ENCODE assay signal across 7 mouse cellular contexts in genomic region chr14:45529411-45530363, GRCm38 (mm10). TPM values are rescaled to one million over a fixed set of nuclear protein-coding genes. Genes with fewer than 3 reads are reported as not detected.
DNase-seq lines count a peak whose midpoint lies in the region; ATAC-seq lines count a peak whose summit lies in the region.

TSS of gene Fermt2 (minus strand) at chr14:45530118.

- H3K9me3 ChIP-seq in intestine, embryonic 15.5 days: no peaks in the 10 kb centered on the region
- no peaks in the 10 kb centered on the region for H3K9me3 ChIP-seq in midbrain, embryonic 11.5 days (ENCODE audit: control insufficient read depth, low read length)

- H3K27ac ChIP-seq in intestine, embryonic 15.5 days: peak within 1 kb of the TSS; percentile 97
- peak within 1 kb of the TSS; percentile 91 for H3K27ac ChIP-seq in midbrain, embryonic 11.5 days (ENCODE audit: low read depth, low read length)

- H3K4me2 ChIP-seq in intestine, embryonic 15.5 days (replicated peaks): peak within 1 kb of the TSS; percentile 84
- H3K4me2 ChIP-seq in midbrain, embryonic 11.5 days: peak within 1 kb of the TSS; percentile 75

- WGBS in intestine, embryonic 15.5 days: under 1% methylated on average over 109 of the region's 126 CpGs
- WGBS in midbrain, embryonic 11.5 days: under 1% methylated on average over 56 of the region's 126 CpGs

- intact Hi-C loops in gastrocnemius, postnatal 36 days (cut with DNase I): loop anchor here (5.0 kb wide), 2 partner anchors 37 to 52 kb away; no protein-coding TSS in a partner anchor
- intact Hi-C loops in left cerebral cortex, postnatal 25 days (cut with DNase I): loop anchor here (2.0 to 5.0 kb wide), 3 partner anchors 35 to 128 kb away; partner anchors contain the start of gene Ddhd1

- no peaks in the 10 kb centered on the region for H3K27me3 ChIP-seq in intestine, embryonic 15.5 days (replicated peaks)
- H3K27me3 ChIP-seq in midbrain, embryonic 11.5 days (ENCODE audit: control insufficient read depth, insufficient read depth, low read length): no peaks in the 10 kb centered on the region

- no peaks in the 10 kb centered on the region for H3K36me3 ChIP-seq in intestine, embryonic 15.5 days
- H3K36me3 ChIP-seq in midbrain, embryonic 11.5 days (ENCODE audit: control insufficient read depth, insufficient read depth, low read length): no peaks in the 10 kb centered on the region

- H3K4me1 ChIP-seq in intestine, embryonic 15.5 days (replicated peaks): 0 out of 2 replicates have a peak, but pooled peaks cover 10% of the 10 kb centered on the region
- peaks cover 16% of the 10 kb centered on the region for H3K4me1 ChIP-seq in midbrain, embryonic 11.5 days (ENCODE audit: control insufficient read depth, insufficient read depth, low read length)

- peak within 1 kb of the TSS; percentile 81 for H3K4me3 ChIP-seq in intestine, embryonic 15.5 days (replicated peaks)
- H3K4me3 ChIP-seq in midbrain, embryonic 11.5 days (ENCODE audit: low read depth, low read length): peak within 1 kb of the TSS; percentile 82

- peak within 1 kb of the TSS; percentile 71 for H3K9ac ChIP-seq in intestine, embryonic 15.5 days
- peak within 1 kb of the TSS; percentile 88 for H3K9ac ChIP-seq in midbrain, embryonic 11.5 days (ENCODE audit: low read length)

- peak; percentile 93 for ATAC-seq in intestine, embryonic 15.5 days
- ATAC-seq in midbrain, embryonic 11.5 days (ENCODE audit: low FRiP score): peak; percentile 92

- DNase-seq in adrenal gland, postnatal 25 days: peak; percentile 89
- DNase-seq in embryo, embryonic 11 days: peak; percentile 95
- DNase-seq in gastrocnemius, postnatal 36 days: peak; percentile 81 to 87
- peak; percentile 74 to 79 for DNase-seq in left cerebral cortex, postnatal 25 days (ENCODE audit: low spot score in 2 of 2)
- peak; percentile 96 for DNase-seq in midbrain, embryonic 11.5 days (ENCODE audit: low spot score, missing footprints)
- peak; percentile 16 to 64 for DNase-seq in spleen, postnatal 4 days (ENCODE audit: low spot score in 2 of 2)

RNA-seq across cellular contexts. Expression of gene Fermt2, which starts in this region (rescaled TPM):
- 89.6 and 113 TPM in 2 replicates for total RNA-seq in adrenal gland, postnatal 25 days (2021)
- total RNA-seq in gastrocnemius, postnatal 36 days (2021): 100 to 1,000 TPM; 229 to 231 TPM
- 163 and 169 TPM in 2 replicates for polyA plus RNA-seq in intestine, embryonic 15.5 days (2015; fragmentation: Nextera tagmentation; extraction: Ambion mirVana)
- total RNA-seq in left cerebral cortex, postnatal 25 days (2021): 100 to 1,000 TPM in 1 of 2 experiments, 10 to 100 TPM in 1; 92.3 to 105 TPM
- 65.8 and 69.1 TPM in 2 replicates for polyA plus RNA-seq in midbrain, embryonic 11.5 days (2014; fragmentation: Nextera tagmentation; extraction: Ambion mirVana)

Comparison
In these comparisons a context has a peak if more than half of its experiments do, and no peak if none do; other contexts are left out.
1. Peak in every context shown above with its lines: DNase-seq, ATAC-seq, H3K4me3 ChIP-seq and H3K27ac ChIP-seq.
2. DNase-seq: peak in every context shown above with its lines; median percentile 96 in midbrain, embryonic 11.5 days; 95 in embryo, embryonic 11 days; 89 in adrenal gland, postnatal 25 days; 84 in gastrocnemius, postnatal 36 days; 76 in left cerebral cortex, postnatal 25 days; 40 in spleen, postnatal 4 days.